ENCODE assay signal across 27 mouse cellular contexts in genomic region chr9:48828839-48829238, GRCm38 (mm10). TPM values are rescaled to one million over a fixed set of nuclear protein-coding genes. Genes with fewer than 3 reads are reported as not detected.
DNase-seq lines count a peak whose midpoint lies in the region; ATAC-seq and TF ChIP-seq lines count a peak whose summit lies in the region.
"Had no signal": no experiment of that assay in that cellular context is flagged by ENCODE, and none has a peak within 500 bp of the region (broad histone marks: within the 10 kb centered on the region; RNA-seq: fewer than 3 reads in every experiment).

No protein-coding gene starts in this region.

- no peaks in the 10 kb centered on the region for H3K9me3 ChIP-seq in heart, embryonic 11.5 days (replicated peaks; ENCODE audit: control insufficient read depth, low read length)
- H3K9me3 ChIP-seq in embryonic facial prominence, embryonic 10.5 days: no peaks in the 10 kb centered on the region
- H3K9me3 ChIP-seq: embryonic facial prominence, embryonic 12.5 days; embryonic facial prominence, embryonic 15.5 days; forebrain, embryonic 12.5 days; forebrain, embryonic 15.5 days; G1E had no signal

- peaks cover 45% of the 10 kb centered on the region for H3K27me3 ChIP-seq in heart, embryonic 11.5 days (ENCODE audit: control insufficient read depth, insufficient read depth, low read length)
- H3K27me3 ChIP-seq in embryonic facial prominence, embryonic 10.5 days (replicated peaks; ENCODE audit: low read depth, poor library complexity, severe bottlenecking): peaks cover 61% of the 10 kb centered on the region
- H3K27me3 ChIP-seq: CH12.LX had no signal

- 67% methylated on average over 7 of the region's 7 CpGs for WGBS in heart, embryonic 11.5 days (ENCODE audit: insufficient replicate concordance)
- 83% methylated on average over 7 of the region's 7 CpGs for WGBS in embryonic facial prominence, embryonic 10.5 days

- H3K27ac ChIP-seq in heart, embryonic 11.5 days (ENCODE audit: low read depth, low read length): no peak overlapping the region
- peak overlapping the region; percentile 58; the same call in 1 of the 2 replicates for H3K27ac ChIP-seq in layer of hippocampus, adult 2 months
- H3K27ac ChIP-seq in embryonic facial prominence, embryonic 10.5 days (replicated peaks): 0 out of 2 replicates have a peak overlapping the region, but pooled peaks have one; percentile 11
- H3K27ac ChIP-seq: embryonic facial prominence, embryonic 12.5 days; embryonic facial prominence, embryonic 15.5 days; forebrain, embryonic 12.5 days; forebrain, embryonic 15.5 days; hindbrain, embryonic 14.5 days; hindbrain, postnatal 0 days had no signal

- no peaks in the 10 kb centered on the region for H3K36me3 ChIP-seq in heart, embryonic 11.5 days (ENCODE audit: control insufficient read depth, insufficient read depth, low read length)
- peaks cover 70% of the 10 kb centered on the region for H3K36me3 ChIP-seq in embryonic facial prominence, embryonic 10.5 days (replicated peaks)
- H3K36me3 ChIP-seq: embryonic facial prominence, embryonic 12.5 days; embryonic facial prominence, embryonic 15.5 days; forebrain, embryonic 12.5 days; forebrain, embryonic 15.5 days had no signal

- TF ChIP-seq CTCF in layer of hippocampus, adult 2 months (conservative IDR thresholded peaks at IDR 0.05): no peak

- intact Hi-C loops in gastrocnemius, postnatal 14 days (cut with DNase I; ENCODE audit: low total_unique reads): no loop called here

- peak; percentile 29 for DNase-seq in gastrocnemius, adult 18-20 months (ENCODE audit: low spot score)
- DNase-seq in gastrocnemius, postnatal 14 days: no peak
- DNase-seq in heart, adult 11 months: peak; percentile 91
- DNase-seq in layer of hippocampus, adult 2 months (ENCODE audit: low spot score in 2 of 2): no peak
- no peak for DNase-seq in layer of hippocampus, adult 18-20 months (ENCODE audit: low spot score in 2 of 2)
- DNase-seq in embryonic facial prominence, embryonic 10.5 days (ENCODE audit: low spot score): no peak
- DNase-seq: adrenal gland, postnatal 10 days; adrenal gland, postnatal 36 days; B cell, adult 2 months; cerebellum, adult 18-20 months; cerebellum, adult 9-10 months; cerebellum, postnatal 14 days; gastrocnemius, postnatal 36 days; heart, postnatal 4 days; kidney, adult 18-20 months had no signal

- no peak overlapping the region for H3K4me3 ChIP-seq in heart, embryonic 11.5 days (ENCODE audit: low read depth, low read length)
- H3K4me3 ChIP-seq in layer of hippocampus, adult 2 months: peak overlapping the region; percentile 38
- H3K4me3 ChIP-seq in embryonic facial prominence, embryonic 10.5 days: no peak overlapping the region
- H3K4me3 ChIP-seq: embryonic facial prominence, embryonic 12.5 days; embryonic facial prominence, embryonic 15.5 days; forebrain, embryonic 12.5 days; forebrain, embryonic 15.5 days had no signal

- no peaks in the 10 kb centered on the region for H3K4me1 ChIP-seq in heart, embryonic 11.5 days (ENCODE audit: control insufficient read depth, insufficient read depth, low read length)
- peaks cover 65% of the 10 kb centered on the region for H3K4me1 ChIP-seq in embryonic facial prominence, embryonic 10.5 days
- H3K4me1 ChIP-seq: forebrain, embryonic 15.5 days had no signal

- H3K4me2 ChIP-seq in heart, embryonic 11.5 days: no peak overlapping the region
- H3K4me2 ChIP-seq: embryonic facial prominence, embryonic 12.5 days; embryonic facial prominence, embryonic 15.5 days; forebrain, embryonic 12.5 days; forebrain, embryonic 15.5 days; hindbrain, embryonic 14.5 days had no signal

- no peak for ATAC-seq in heart, embryonic 11.5 days (replicated peaks; ENCODE audit: insufficient number of reproducible peaks, low FRiP score, low TSS enrichment)
- ATAC-seq: forebrain, embryonic 15.5 days; hindbrain, postnatal 0 days; inflammation-experienced regulatory T-cells, adult 6 months; intestine, embryonic 16.5 days; Patski had no signal

- H3K9ac ChIP-seq in heart, embryonic 11.5 days (ENCODE audit: low read depth, low read length): no peak overlapping the region
- H3K9ac ChIP-seq: embryonic facial prominence, embryonic 12.5 days; embryonic facial prominence, embryonic 15.5 days; forebrain, embryonic 12.5 days; forebrain, embryonic 15.5 days; hindbrain, embryonic 14.5 days had no signal

RNA-seq across cellular contexts. Expression of gene Zbtb16, which starts 7.2 kb away (rescaled TPM):
- total RNA-seq in gastrocnemius, adult 18-20 months (2021): 100 to 1,000 TPM; 108 to 116 TPM
- 100 to 1,000 TPM in 1 of 2 experiments, 10 to 100 TPM in 1; 70.1 to 157 TPM for total RNA-seq in gastrocnemius, postnatal 14 days (2021)
- polyA plus RNA-seq in heart, embryonic 11.5 days (2014; fragmentation: Nextera tagmentation; extraction: Ambion mirVana): 0.57 and 0.75 TPM in 2 replicates
- total RNA-seq in layer of hippocampus, adult 2 months (2021): 100 to 1,000 TPM; 143 to 149 TPM
- 100 to 1,000 TPM; 142 to 156 TPM for total RNA-seq in layer of hippocampus, adult 18-20 months (2021)
- polyA plus RNA-seq in embryonic facial prominence, embryonic 10.5 days (2016; fragmentation: Nextera tagmentation; extraction: Ambion mirVana): 15.8 and 21.0 TPM in 2 replicates
- polyA plus RNA-seq: inflammation-experienced regulatory T-cells, adult 6 months had no signal

Comparison
In these comparisons a context has a peak if more than half of its experiments do, and no peak if none do; other contexts are left out.
1. DNase-seq: peak in gastrocnemius, adult 18-20 months (single experiment) and heart, adult 11 months (single experiment); none in gastrocnemius, postnatal 14 days (single experiment), layer of hippocampus, adult 2 months (0 of 2), layer of hippocampus, adult 18-20 months (0 of 2) and embryonic facial prominence, embryonic 10.5 days (single experiment).